Mouse (Mus musculus) kidney, postnatal 0 days (tissue): ENCODE measurements at regions not wholly inside any gene's neighbourhood (a gene's known extent, or its start where the extent isn't known, plus 50 kb on each side); places are given as distances from the start of the nearest gene placed in this dataset.

Source experiments
- ATAC-seq: fragments of 200-750 bp; cut with Nextera tagmentation; replicated peaks from 2 replicates; pipeline ENCODE4 v1.8.0; 2017; ENCODE audit warnings: low read depth, moderate number of reproducible peaks, moderate TSS enrichment, moderate library complexity; ENCODE audit not compliant: low FRiP score
- DNase-seq: peaks from one replicate; pipeline ENCODE4 v3.0.0-alpha.2; 2016; ENCODE audit warnings: low spot score
- H3K27ac ChIP-seq: fragments of 300-500 bp; sonication (generic); 2 replicates; pipeline ENCODE4 v1.5.1; 2014; ENCODE audit warnings: mild to moderate bottlenecking
- H3K27me3 ChIP-seq: fragments of 300-500 bp; sonication (generic); 2 replicates; pipeline ENCODE4 v1.6.1; 2014; ENCODE audit warnings: low read length, mixed read lengths; ENCODE audit not compliant: insufficient read depth
- H3K36me3 ChIP-seq: fragments of 300-500 bp; sonication (generic); 2 replicates; pipeline ENCODE4 v1.6.1; 2014; ENCODE audit warnings: low read length, mixed read lengths; ENCODE audit not compliant: insufficient read depth
- H3K4me1 ChIP-seq: fragments of 300-500 bp; sonication (generic); replicated peaks from 2 replicates; pipeline ENCODE4 v1.6.1; 2014; ENCODE audit warnings: antibody characterized with exemption, low read length, mixed read lengths; ENCODE audit not compliant: insufficient read depth
- H3K4me2 ChIP-seq: fragments of 300-500 bp; sonication (generic); 2 replicates; pipeline ENCODE4 v1.6.1; 2014; ENCODE audit warnings: mild to moderate bottlenecking, low read length, moderate library complexity, mixed read lengths
- H3K4me3 ChIP-seq: fragments of 300-500 bp; sonication (generic); replicated peaks from 2 replicates; pipeline ENCODE4 v1.5.1; 2014; ENCODE audit warnings: low read depth, low read length
- H3K9ac ChIP-seq: fragments of 300-500 bp; sonication (generic); 2 replicates; pipeline ENCODE4 v1.6.1; 2014; ENCODE audit warnings: low read depth, low read length
- H3K9me3 ChIP-seq: fragments of 300-500 bp; sonication (generic); replicated peaks from 2 replicates; pipeline ENCODE4 v1.6.1; 2016; ENCODE audit warnings: low read length, inconsistent platforms, mixed read lengths
- CTCF ChIP-seq: IDR thresholded peaks from 2 replicates; pipeline ENCODE4 v1.5.1; 2016; ENCODE audit warnings: antibody characterized with exemption, low read depth, mild to moderate bottlenecking, moderate library complexity
- WGBS: fragments of 180-500 bp; shearing (Covaris S2); extraction: QIAGEN DNeasy Blood & Tissue Kit; methylation state at CpG from one replicate; pipeline ENCODE4 v1.1.7; 2014; 5-methylcytosine and 5-hydroxymethylcytosine counted together

GRCm38 (mm10) chr11:114611690-114612089, 56.6 kb upstream of the Rpl38 start:
- Histone ChIP-seq H3K4me2 (no peak overlapping the region), H3K27me3 (no peaks in the 10 kb centered on the region), H3K9ac (no peak overlapping the region), H3K9me3 (no peaks in the 10 kb centered on the region), H3K36me3 (no peaks in the 10 kb centered on the region), H3K4me3 (no peak overlapping the region), H3K27ac (no peak overlapping the region), H3K4me1 (no peaks in the 10 kb centered on the region)
- 66% methylated on average over 8 of the region's 8 CpGs for WGBS
- no peak for TF ChIP-seq CTCF
- no peak for ATAC-seq
- no peak for DNase-seq

GRCm38 (mm10) chr11:114608009-114608408, 60.3 kb upstream of the Rpl38 start:
- DNase-seq (no peak), ATAC-seq (no peak)
- Histone ChIP-seq H3K36me3 (no peaks in the 10 kb centered on the region), H3K4me2 (no peak overlapping the region), H3K4me3 (no peak overlapping the region), H3K27me3 (no peaks in the 10 kb centered on the region), H3K27ac (no peak overlapping the region), H3K9me3 (no peaks in the 10 kb centered on the region), H3K9ac (no peak overlapping the region), H3K4me1 (no peaks in the 10 kb centered on the region)
- whole genome bisulfite sequencing, result 86% methylated on average over 9 of the region's 9 CpGs
- TF ChIP-seq CTCF, result no peak; the same call in 1 of the 2 replicates

- WGBS, result 82% methylated on average over 6 of the region's 6 CpGs
- no peaks in the 10 kb centered on the region for H3K36me3 ChIP-seq
- no peaks in the 10 kb centered on the region for H3K4me1 ChIP-seq
- no peaks in the 10 kb centered on the region for H3K27me3 ChIP-seq
- H3K27ac ChIP-seq, result no peak overlapping the region
- no peak overlapping the region for H3K9ac ChIP-seq
- no peak overlapping the region for H3K4me2 ChIP-seq
- no peak overlapping the region for H3K4me3 ChIP-seq
- TF ChIP-seq CTCF, result no peak
- ATAC-seq (no peak), DNase-seq (no peak)
- H3K9me3 ChIP-seq, result no peaks in the 10 kb centered on the region
Measured at GRCm38 (mm10) chr11:114603108-114603507, 65.2 kb upstream of the Rpl38 start.

GRCm38 (mm10) chr11:114597225-114597624, 71.1 kb upstream of the Rpl38 start:
- 28% methylated on average over 2 of the region's 2 CpGs for WGBS
- H3K9me3 ChIP-seq, result no peaks in the 10 kb centered on the region

GRCm38 (mm10) chr11:114592961-114593360, 75.4 kb upstream of the Rpl38 start:
- no peak for TF ChIP-seq CTCF
- H3K27me3 ChIP-seq, result no peaks in the 10 kb centered on the region
- no peaks in the 10 kb centered on the region for H3K36me3 ChIP-seq
- ATAC-seq (no peak), DNase-seq (no peak)
- H3K9me3 ChIP-seq, result no peaks in the 10 kb centered on the region
- no peak overlapping the region for H3K4me2 ChIP-seq
- no peak overlapping the region for H3K27ac ChIP-seq
- 63% methylated on average over 9 of the region's 9 CpGs for WGBS
- no peaks in the 10 kb centered on the region for H3K4me1 ChIP-seq
- H3K9ac ChIP-seq, result no peak overlapping the region
- H3K4me3 ChIP-seq, result no peak overlapping the region

More at GRCm38 (mm10) chr11:114597225-114597624, 71.1 kb upstream of the Rpl38 start:
- no peak overlapping the region for H3K9ac ChIP-seq
- H3K4me3 ChIP-seq, result no peak overlapping the region
- no peaks in the 10 kb centered on the region for H3K4me1 ChIP-seq
- ATAC-seq (no peak), DNase-seq (peak; percentile 40)
- H3K27ac ChIP-seq, result no peak overlapping the region
- no peaks in the 10 kb centered on the region for H3K36me3 ChIP-seq
- H3K4me2 ChIP-seq, result no peak overlapping the region
- H3K27me3 ChIP-seq, result no peaks in the 10 kb centered on the region
- no peak for TF ChIP-seq CTCF

- Histone ChIP-seq H3K4me1 (no peaks in the 10 kb centered on the region), H3K36me3 (no peaks in the 10 kb centered on the region), H3K4me2 (no peak overlapping the region), H3K4me3 (no peak overlapping the region), H3K9me3 (no peaks in the 10 kb centered on the region), H3K27me3 (no peaks in the 10 kb centered on the region), H3K9ac (no peak overlapping the region), H3K27ac (no peak overlapping the region)
- DNase-seq, result no peak
- no peak for ATAC-seq
- no peak for TF ChIP-seq CTCF
- 68% methylated on average over 9 of the region's 9 CpGs for WGBS
Measured at GRCm38 (mm10) chr11:114588554-114588953, 79.8 kb upstream of the Rpl38 start.

GRCm38 (mm10) chr11:114587986-114588385, 80.3 kb upstream of the Rpl38 start:
- Histone ChIP-seq H3K9ac (no peak overlapping the region), H3K4me3 (no peak overlapping the region), H3K36me3 (no peaks in the 10 kb centered on the region), H3K4me1 (no peaks in the 10 kb centered on the region), H3K27me3 (no peaks in the 10 kb centered on the region), H3K27ac (no peak overlapping the region), H3K4me2 (no peak overlapping the region), H3K9me3 (no peaks in the 10 kb centered on the region)
- TF ChIP-seq CTCF, result no peak
- ATAC-seq (no peak), DNase-seq (no peak)
- WGBS, result 80% methylated on average over 4 of the region's 4 CpGs
